Mouse (Mus musculus) liver, adult 2 months (tissue): ENCODE measurements at regions not wholly inside any gene's neighbourhood (a gene's known extent, or its start where the extent isn't known, plus 50 kb on each side); places are given as distances from the start of the nearest gene placed in this dataset.

Source experiments
- DNase-seq: peaks from one replicate; pipeline ENCODE4 v3.0.0-alpha.2; 2011; ENCODE audit warnings: low read depth, low spot score; ENCODE audit errors: extremely low read depth
- H3K27ac ChIP-seq: fragments of 200-500 bp; replicated peaks from 2 replicates; pipeline ENCODE4 v1.5.1; 2012; ENCODE audit warnings: low read depth, mild to moderate bottlenecking, control low read depth, inconsistent platforms, low read length; ENCODE audit not compliant: insufficient read depth
- H3K27me3 ChIP-seq: fragments of 200-500 bp; 2 replicates; pipeline ENCODE4 v1.6.1; 2012; ENCODE audit warnings: mild to moderate bottlenecking, moderate library complexity, low read length, inconsistent platforms; ENCODE audit not compliant: control insufficient read depth, insufficient read depth
- H3K36me3 ChIP-seq: fragments of 200-500 bp; 2 replicates; pipeline ENCODE4 v1.6.1; 2012; ENCODE audit warnings: low read length, inconsistent platforms; ENCODE audit not compliant: control insufficient read depth, insufficient read depth
- H3K4me1 ChIP-seq: fragments of 200-500 bp; 2 replicates; pipeline ENCODE4 v1.6.1; 2011; ENCODE audit warnings: low read length; ENCODE audit not compliant: control insufficient read depth, insufficient read depth
- H3K4me3 ChIP-seq: fragments of 200-500 bp; 2 replicates; pipeline ENCODE4 v1.5.1; 2011; ENCODE audit warnings: low read depth, mild to moderate bottlenecking, control low read depth, low read length, moderate library complexity; ENCODE audit not compliant: insufficient read depth
- H3K79me2 ChIP-seq: fragments of 200-500 bp; 2 replicates; pipeline ENCODE4 v1.6.1; 2012; ENCODE audit warnings: inconsistent platforms, mild to moderate bottlenecking, low read length, moderate library complexity; ENCODE audit not compliant: control insufficient read depth, insufficient read depth
- H3K9ac ChIP-seq: fragments of 200-500 bp; 2 replicates; pipeline ENCODE4 v1.6.1; 2012; ENCODE audit warnings: low read depth, mild to moderate bottlenecking, control low read depth, inconsistent platforms, low read length
- CTCF ChIP-seq: fragments of 200-500 bp; IDR thresholded peaks from 2 replicates; pipeline ENCODE4 v1.5.1; 2011; ENCODE audit warnings: low read depth, low read length, control low read depth
- POLR2A ChIP-seq: fragments of 200-500 bp; IDR thresholded peaks from 2 replicates; pipeline ENCODE4 v1.6.1; 2011; ENCODE audit warnings: low read length, control low read depth; ENCODE audit not compliant: insufficient read depth; ENCODE audit errors: extremely low read depth
- WGBS: fragments of 180-500 bp; shearing (Covaris S2); methylation state at CpG from one replicate; pipeline ENCODE4 v1.1.7; 2018; 5-methylcytosine and 5-hydroxymethylcytosine counted together

- Histone ChIP-seq H3K4me1 (no peaks in the 10 kb centered on the region), H3K36me3 (no peaks in the 10 kb centered on the region), H3K9ac (no peak overlapping the region), H3K27me3 (no peaks in the 10 kb centered on the region), H3K4me3 (no peak overlapping the region), H3K27ac (no peak overlapping the region), H3K79me2 (no peaks in the 10 kb centered on the region)
- WGBS = 43% methylated on average over 9 of the region's 9 CpGs
- no peak for TF ChIP-seq POLR2A
- TF ChIP-seq CTCF = no peak
- DNase-seq = no peak
These were observed 272.4 kb upstream of the Cblb start for GRCm38 (mm10) chr16:51758361-51759227.

DNA sequence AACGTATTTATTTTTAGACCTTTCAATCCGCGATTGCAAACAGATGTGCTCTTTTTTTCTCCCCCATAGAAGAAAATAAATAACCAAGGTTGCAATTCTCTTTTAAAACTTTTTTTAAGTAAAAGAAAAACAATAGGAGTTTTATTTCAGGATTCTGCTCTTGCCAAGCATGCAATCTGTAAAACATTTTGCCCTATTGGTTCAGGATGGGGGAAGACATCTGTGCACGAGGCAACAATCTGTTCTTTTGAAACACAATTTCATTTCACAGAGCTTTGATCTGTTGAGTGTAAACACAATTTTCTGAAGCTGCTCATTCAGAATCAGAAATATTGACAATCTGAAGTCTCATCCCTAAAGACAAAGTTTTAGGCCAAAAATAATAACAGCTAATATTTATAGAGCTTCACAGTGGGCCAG, 271.8 kb upstream of the Cblb start:
- Histone ChIP-seq H3K27me3 (no peaks in the 10 kb centered on the region), H3K9ac (no peak overlapping the region), H3K79me2 (no peaks in the 10 kb centered on the region), H3K4me1 (no peaks in the 10 kb centered on the region), H3K4me3 (no peak overlapping the region), H3K27ac (no peak overlapping the region), H3K36me3 (no peaks in the 10 kb centered on the region)
- TF ChIP-seq POLR2A = no peak
- TF ChIP-seq CTCF = no peak
- WGBS = 27% methylated on average over 4 of the region's 4 CpGs
- no peak for DNase-seq

- Histone ChIP-seq H3K4me1 (no peaks in the 10 kb centered on the region), H3K4me3 (no peak overlapping the region), H3K36me3 (no peaks in the 10 kb centered on the region), H3K9ac (no peak overlapping the region), H3K79me2 (no peaks in the 10 kb centered on the region), H3K27me3 (no peaks in the 10 kb centered on the region), H3K27ac (no peak overlapping the region)
- 50% methylated on average over 3 of the region's 3 CpGs for WGBS
- DNase-seq = peak; percentile 41
- no peak for TF ChIP-seq POLR2A
- no peak for TF ChIP-seq CTCF
These were observed 263.5 kb upstream of the Cblb start for GRCm38 (mm10) chr16:51767556-51767955.

DNA sequence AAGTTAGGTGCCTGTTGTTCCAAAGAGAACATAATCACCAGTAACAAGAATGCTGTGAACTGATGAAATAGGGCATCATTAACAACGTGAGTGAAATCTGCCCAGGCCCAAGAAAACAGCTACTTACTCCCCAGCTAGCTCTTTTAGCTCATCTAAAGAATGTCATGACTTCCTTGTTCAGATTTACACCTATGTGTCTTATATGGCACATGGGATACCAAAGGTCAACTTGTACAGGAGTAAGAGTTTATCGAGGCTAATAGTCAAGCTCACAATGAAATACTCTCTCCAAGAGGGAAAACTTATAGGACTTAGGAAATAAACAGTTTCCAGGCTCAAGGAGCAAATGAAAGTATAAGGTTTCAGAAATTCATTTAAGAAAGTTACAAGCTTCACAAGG, 252.1 kb upstream of the Cblb start:
- Histone ChIP-seq H3K4me3 (no peak overlapping the region), H3K27me3 (no peaks in the 10 kb centered on the region), H3K79me2 (no peaks in the 10 kb centered on the region), H3K9ac (no peak overlapping the region), H3K36me3 (no peaks in the 10 kb centered on the region), H3K27ac (no peak overlapping the region), H3K4me1 (no peaks in the 10 kb centered on the region)
- no peak for DNase-seq
- no peak for TF ChIP-seq POLR2A
- no peak for TF ChIP-seq CTCF
- WGBS = 93% methylated on average over 2 of the region's 2 CpGs

DNA sequence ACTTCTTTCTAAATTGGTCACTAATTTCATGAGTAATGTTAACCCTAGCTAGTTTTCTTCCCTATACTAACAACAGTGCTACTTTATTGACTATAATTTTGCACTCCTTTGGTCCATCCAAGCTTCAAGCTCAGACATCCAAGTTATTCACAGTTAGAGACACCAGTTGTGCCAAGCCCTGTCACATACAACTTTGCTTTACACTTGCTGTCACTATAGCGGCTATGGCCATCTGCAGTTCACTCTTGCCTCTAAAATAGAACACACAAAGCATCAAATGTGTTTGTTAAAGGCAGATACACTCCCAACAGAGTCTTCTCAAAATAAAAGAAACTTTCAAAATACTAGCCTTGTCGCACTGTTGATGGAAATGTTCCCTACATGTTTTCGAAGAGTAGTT, 236.0 kb upstream of the Cblb start:
- no peaks in the 10 kb centered on the region for H3K36me3 ChIP-seq
- no peaks in the 10 kb centered on the region for H3K27me3 ChIP-seq
- TF ChIP-seq CTCF (no peak), POLR2A (no peak)
- H3K27ac ChIP-seq = no peak overlapping the region
- WGBS = 91% methylated on average over 3 of the region's 3 CpGs
- H3K4me1 ChIP-seq = no peaks in the 10 kb centered on the region
- no peak overlapping the region for H3K4me3 ChIP-seq
- no peak overlapping the region for H3K9ac ChIP-seq
- no peak for DNase-seq
- no peaks in the 10 kb centered on the region for H3K79me2 ChIP-seq

GRCm38 (mm10) chr16:51807323-51807722, 223.7 kb upstream of the Cblb start:
- Histone ChIP-seq H3K9ac (no peak overlapping the region), H3K79me2 (no peaks in the 10 kb centered on the region), H3K4me3 (no peak overlapping the region), H3K4me1 (no peaks in the 10 kb centered on the region), H3K27ac (no peak overlapping the region), H3K27me3 (no peaks in the 10 kb centered on the region), H3K36me3 (no peaks in the 10 kb centered on the region)
- 73% methylated on average over 6 of the region's 6 CpGs for WGBS
- TF ChIP-seq CTCF (no peak), POLR2A (no peak)
- peak; percentile 0 for DNase-seq
